Mouse (Mus musculus): ENCODE measurements around the gene Ybx3. TPM values are rescaled to one million over a fixed set of nuclear protein-coding genes. Genes with fewer than 3 reads are reported as not detected.

Gene Ybx3
- polyA plus RNA-seq, 1 experiment from 2014 or later = 43.4 TPM

GRCm38 (mm10) chr6:131411116-131411843 lies 23.0 kb upstream of the Ybx3 start:
- Histone ChIP-seq H3K27ac (replicated peaks; ENCODE audit: low read depth, low read length) (no peak overlapping the region), H3K4me1 (ENCODE audit: control insufficient read depth, insufficient read depth, low read length) (no peaks in the 10 kb centered on the region), H3K4me2 (ENCODE audit: low read depth, severe bottlenecking) (no peak overlapping the region), H3K27me3 (ENCODE audit: control insufficient read depth, insufficient read depth, low read length) (no peaks in the 10 kb centered on the region), H3K4me3 (ENCODE audit: low read depth, low read length) (no peak overlapping the region), H3K9ac (ENCODE audit: low read length) (no peak overlapping the region), H3K36me3 (ENCODE audit: control insufficient read depth, insufficient read depth, low read length) (no peaks in the 10 kb centered on the region), H3K9me3 (ENCODE audit: control insufficient read depth, low read length) (no peaks in the 10 kb centered on the region)
- no peak for DNase-seq (ENCODE audit: low spot score)
- 77% methylated on average over 6 of the region's 6 CpGs for WGBS
- ATAC-seq (ENCODE audit: insufficient number of reproducible peaks, low FRiP score, low TSS enrichment, low read depth) = no peak

- no peaks in the 10 kb centered on the region for H3K9me3 ChIP-seq (ENCODE audit: control insufficient read depth, low read length)
- no peak for ATAC-seq (ENCODE audit: insufficient number of reproducible peaks, low FRiP score, low TSS enrichment, low read depth)
Observed at GRCm38 (mm10) chr6:131406957-131407356, 18.7 kb upstream of the Ybx3 start.

GRCm38 (mm10) chr6:131405896-131406295 lies 17.6 kb upstream of the Ybx3 start:
- H3K36me3 ChIP-seq (ENCODE audit: control insufficient read depth, insufficient read depth, low read length) = no peaks in the 10 kb centered on the region
- H3K9ac ChIP-seq (ENCODE audit: low read length) = no peak overlapping the region
- H3K27me3 ChIP-seq (ENCODE audit: control insufficient read depth, insufficient read depth, low read length) = no peaks in the 10 kb centered on the region
- no peak for ATAC-seq (ENCODE audit: insufficient number of reproducible peaks, low FRiP score, low TSS enrichment, low read depth)
- H3K4me2 ChIP-seq (ENCODE audit: low read depth, severe bottlenecking) = no peak overlapping the region
- no peaks in the 10 kb centered on the region for H3K4me1 ChIP-seq (ENCODE audit: control insufficient read depth, insufficient read depth, low read length)
- WGBS = 12% methylated on average over 2 of the region's 2 CpGs
- no peaks in the 10 kb centered on the region for H3K9me3 ChIP-seq (ENCODE audit: control insufficient read depth, low read length)
- no peak overlapping the region for H3K4me3 ChIP-seq (ENCODE audit: low read depth, low read length)
- H3K27ac ChIP-seq (replicated peaks; ENCODE audit: low read depth, low read length) = no peak overlapping the region
- DNase-seq (ENCODE audit: low spot score) = no peak

More at GRCm38 (mm10) chr6:131406957-131407356, 18.7 kb upstream of the Ybx3 start:
- no peak overlapping the region for H3K27ac ChIP-seq (replicated peaks; ENCODE audit: low read depth, low read length)
- DNase-seq (ENCODE audit: low spot score) = no peak
- no peaks in the 10 kb centered on the region for H3K27me3 ChIP-seq (ENCODE audit: control insufficient read depth, insufficient read depth, low read length)
- no peak overlapping the region for H3K4me2 ChIP-seq (ENCODE audit: low read depth, severe bottlenecking)
- H3K36me3 ChIP-seq (ENCODE audit: control insufficient read depth, insufficient read depth, low read length) = no peaks in the 10 kb centered on the region
- H3K4me1 ChIP-seq (ENCODE audit: control insufficient read depth, insufficient read depth, low read length) = no peaks in the 10 kb centered on the region
- H3K4me3 ChIP-seq (ENCODE audit: low read depth, low read length) = no peak overlapping the region
- H3K9ac ChIP-seq (ENCODE audit: low read length) = no peak overlapping the region

- ATAC-seq (ENCODE audit: insufficient number of reproducible peaks, low FRiP score, low TSS enrichment, low read depth) (no peak), DNase-seq (ENCODE audit: low spot score) (no peak)
- Histone ChIP-seq H3K4me2 (ENCODE audit: low read depth, severe bottlenecking) (no peak overlapping the region), H3K9me3 (ENCODE audit: control insufficient read depth, low read length) (no peaks in the 10 kb centered on the region), H3K27me3 (ENCODE audit: control insufficient read depth, insufficient read depth, low read length) (no peaks in the 10 kb centered on the region), H3K36me3 (ENCODE audit: control insufficient read depth, insufficient read depth, low read length) (no peaks in the 10 kb centered on the region), H3K4me3 (ENCODE audit: low read depth, low read length) (no peak overlapping the region), H3K9ac (ENCODE audit: low read length) (no peak overlapping the region), H3K4me1 (ENCODE audit: control insufficient read depth, insufficient read depth, low read length) (no peaks in the 10 kb centered on the region), H3K27ac (replicated peaks; ENCODE audit: low read depth, low read length) (no peak overlapping the region)
- 86% methylated on average over 4 of the region's 4 CpGs for WGBS
Observed at GRCm38 (mm10) chr6:131405174-131405573, 16.9 kb upstream of the Ybx3 start.

- no peak overlapping the region for H3K4me3 ChIP-seq (ENCODE audit: low read depth, low read length)
- no peak overlapping the region for H3K4me2 ChIP-seq (ENCODE audit: low read depth, severe bottlenecking)
- ATAC-seq (ENCODE audit: insufficient number of reproducible peaks, low FRiP score, low TSS enrichment, low read depth) (no peak), DNase-seq (ENCODE audit: low spot score) (no peak)
- H3K9me3 ChIP-seq (ENCODE audit: control insufficient read depth, low read length) = no peaks in the 10 kb centered on the region
- no peak overlapping the region for H3K27ac ChIP-seq (replicated peaks; ENCODE audit: low read depth, low read length)
- no peaks in the 10 kb centered on the region for H3K27me3 ChIP-seq (ENCODE audit: control insufficient read depth, insufficient read depth, low read length)
- H3K36me3 ChIP-seq (ENCODE audit: control insufficient read depth, insufficient read depth, low read length) = no peaks in the 10 kb centered on the region
- H3K9ac ChIP-seq (ENCODE audit: low read length) = no peak overlapping the region
- H3K4me1 ChIP-seq (ENCODE audit: control insufficient read depth, insufficient read depth, low read length) = no peaks in the 10 kb centered on the region
- 88% methylated on average over 3 of the region's 3 CpGs for WGBS
Observed at GRCm38 (mm10) chr6:131404260-131404659, 16.0 kb upstream of the Ybx3 start.

GRCm38 (mm10) chr6:131403036-131403435 lies 14.8 kb upstream of the Ybx3 start:
- Histone ChIP-seq H3K27me3 (ENCODE audit: control insufficient read depth, insufficient read depth, low read length) (no peaks in the 10 kb centered on the region), H3K27ac (replicated peaks; ENCODE audit: low read depth, low read length) (no peak overlapping the region), H3K4me2 (ENCODE audit: low read depth, severe bottlenecking) (no peak overlapping the region), H3K9ac (ENCODE audit: low read length) (no peak overlapping the region), H3K36me3 (ENCODE audit: control insufficient read depth, insufficient read depth, low read length) (no peaks in the 10 kb centered on the region), H3K9me3 (ENCODE audit: control insufficient read depth, low read length) (no peaks in the 10 kb centered on the region), H3K4me3 (ENCODE audit: low read depth, low read length) (no peak overlapping the region), H3K4me1 (ENCODE audit: control insufficient read depth, insufficient read depth, low read length) (no peaks in the 10 kb centered on the region)
- 81% methylated on average over 2 of the region's 2 CpGs for WGBS
- ATAC-seq (ENCODE audit: insufficient number of reproducible peaks, low FRiP score, low TSS enrichment, low read depth) = no peak
- DNase-seq (ENCODE audit: low spot score) = no peak

- Histone ChIP-seq H3K4me1 (ENCODE audit: control insufficient read depth, insufficient read depth, low read length) (no peaks in the 10 kb centered on the region), H3K27ac (replicated peaks; ENCODE audit: low read depth, low read length) (no peak overlapping the region), H3K4me2 (ENCODE audit: low read depth, severe bottlenecking) (no peak overlapping the region), H3K9me3 (ENCODE audit: control insufficient read depth, low read length) (no peaks in the 10 kb centered on the region), H3K9ac (ENCODE audit: low read length) (no peak overlapping the region), H3K4me3 (ENCODE audit: low read depth, low read length) (no peak overlapping the region), H3K36me3 (ENCODE audit: control insufficient read depth, insufficient read depth, low read length) (no peaks in the 10 kb centered on the region), H3K27me3 (ENCODE audit: control insufficient read depth, insufficient read depth, low read length) (no peaks in the 10 kb centered on the region)
- DNase-seq (ENCODE audit: low spot score) = no peak
- no peak for ATAC-seq (ENCODE audit: insufficient number of reproducible peaks, low FRiP score, low TSS enrichment, low read depth)
Observed at GRCm38 (mm10) chr6:131402606-131403005, 14.3 kb upstream of the Ybx3 start.

- no peak for ATAC-seq (ENCODE audit: insufficient number of reproducible peaks, low FRiP score, low TSS enrichment, low read depth)
Observed at GRCm38 (mm10) chr6:131401259-131401658, 13.0 kb upstream of the Ybx3 start.

GRCm38 (mm10) chr6:131396650-131397049 lies 8.4 kb upstream of the Ybx3 start:
- ATAC-seq (ENCODE audit: insufficient number of reproducible peaks, low FRiP score, low TSS enrichment, low read depth) (no peak), DNase-seq (ENCODE audit: low spot score) (no peak)
- H3K4me1 ChIP-seq (ENCODE audit: control insufficient read depth, insufficient read depth, low read length) = no peaks in the 10 kb centered on the region
- H3K9me3 ChIP-seq (ENCODE audit: control insufficient read depth, low read length) = no peaks in the 10 kb centered on the region
- H3K27ac ChIP-seq (replicated peaks; ENCODE audit: low read depth, low read length) = no peak overlapping the region
- H3K27me3 ChIP-seq (ENCODE audit: control insufficient read depth, insufficient read depth, low read length) = no peaks in the 10 kb centered on the region
- no peaks in the 10 kb centered on the region for H3K36me3 ChIP-seq (ENCODE audit: control insufficient read depth, insufficient read depth, low read length)
- no peak overlapping the region for H3K9ac ChIP-seq (ENCODE audit: low read length)
- 42% methylated on average over 1 of the region's 1 CpGs for WGBS
- no peak overlapping the region for H3K4me2 ChIP-seq (ENCODE audit: low read depth, severe bottlenecking)
- no peak overlapping the region for H3K4me3 ChIP-seq (ENCODE audit: low read depth, low read length)

More at GRCm38 (mm10) chr6:131401259-131401658, 13.0 kb upstream of the Ybx3 start:
- no peaks in the 10 kb centered on the region for H3K4me1 ChIP-seq (ENCODE audit: control insufficient read depth, insufficient read depth, low read length)
- DNase-seq (ENCODE audit: low spot score) = no peak
- H3K27ac ChIP-seq (replicated peaks; ENCODE audit: low read depth, low read length) = no peak overlapping the region
- no peak overlapping the region for H3K9ac ChIP-seq (ENCODE audit: low read length)
- no peaks in the 10 kb centered on the region for H3K27me3 ChIP-seq (ENCODE audit: control insufficient read depth, insufficient read depth, low read length)
- no peak overlapping the region for H3K4me3 ChIP-seq (ENCODE audit: low read depth, low read length)
- WGBS = 84% methylated on average over 2 of the region's 2 CpGs
- no peaks in the 10 kb centered on the region for H3K9me3 ChIP-seq (ENCODE audit: control insufficient read depth, low read length)
- H3K4me2 ChIP-seq (ENCODE audit: low read depth, severe bottlenecking) = no peak overlapping the region
- no peaks in the 10 kb centered on the region for H3K36me3 ChIP-seq (ENCODE audit: control insufficient read depth, insufficient read depth, low read length)
